Mouse (Mus musculus) testis, adult 10 weeks (tissue): Measurements from ENCODE around the gene Gm10037. TPM values are rescaled to one million over a fixed set of nuclear protein-coding genes. Genes with fewer than 3 reads are reported as not detected.

ENCODE experiments used
- polyA plus RNA-seq: library from polyadenylated mRNA; stranded (reverse); fragments of 350-450 nt; fragmentation: Illumina TruSeq; extraction: RNeasy Lipid Tissue Mini Kit (QIAGEN cat#74804); gene quantifications from one replicate; pipeline ENCODE4 v1.2.3, GENCODE M21; 2014; ENCODE audit warnings: low read depth, low replicate concordance

Gm10037 gene
- polyA plus RNA-seq = 10.7 TPM

GRCm38 (mm10) chr13:67830911-67831336 lies at the start of gene Gm10037:
Gm10037 (plus strand) TSS chr13:67831106.

GRCm38 (mm10) chr13:67813710-67814660 lies 16.9 kb upstream of the Gm10037 start, which contains the start of gene Zfp273:
Zfp273 (plus strand) TSS chr13:67813740.

GRCm38 (mm10) chr13:67863026-67863425 lies 32.1 kb downstream of the Gm10037 start, which contains the start of gene BC048507:
BC048507 (plus strand) TSS chr13:67863326.

Other genes with a start within 250 kb of the Gm10037 start
- 11.3 TPM for gene Zfp729b, start 221.4 kb upstream of the Gm10037 start, polyA plus RNA-seq
- gene Gm49345, start 193.3 kb upstream of the Gm10037 start, polyA plus RNA-seq = not detected
- gene Zfp729a, start 193.3 kb upstream of the Gm10037 start, polyA plus RNA-seq = 4.5 TPM
- 11.4 TPM for gene Zfp738, start 144.0 kb upstream of the Gm10037 start, polyA plus RNA-seq
- gene Zfp65, start 101.9 kb upstream of the Gm10037 start, polyA plus RNA-seq = 19.5 TPM
- gene Zfp85, start 75.9 kb upstream of the Gm10037 start, polyA plus RNA-seq = 9.0 TPM
- gene Zfp493, start 51.4 kb upstream of the Gm10037 start, polyA plus RNA-seq = 1.4 TPM
- gene Zfp273, start 17.4 kb upstream of the Gm10037 start, polyA plus RNA-seq = 8.8 TPM
- 37.1 TPM for gene BC048507, start 32.2 kb downstream of the Gm10037 start, polyA plus RNA-seq